In the genomic region with DNA sequence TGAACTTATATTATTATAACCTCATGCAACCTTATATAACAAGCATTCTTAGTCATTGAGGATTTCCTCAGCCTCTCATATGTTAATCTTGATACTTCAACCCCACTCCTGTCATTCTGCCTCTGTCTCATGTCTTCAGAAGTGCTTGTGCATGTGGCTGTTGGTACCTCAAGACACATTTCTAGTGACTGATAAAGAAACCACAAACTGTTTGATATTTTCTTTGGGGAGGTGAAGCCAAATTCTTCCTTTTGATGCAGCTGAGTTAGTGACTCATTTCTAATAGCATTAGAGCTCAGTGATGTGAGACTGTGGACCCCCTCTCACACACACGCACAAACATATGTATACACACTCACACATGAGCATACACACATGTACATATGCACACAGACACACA, we compare ENCODE assay signal across 32 mouse cellular contexts. TPM values are rescaled to one million over a fixed set of nuclear protein-coding genes. Genes with fewer than 3 reads are reported as not detected.
A peak's percentile ranks its signal among the peaks of the same experiment; 100 is the strongest.
DNase-seq lines count a peak whose midpoint lies in the region; ATAC-seq and TF ChIP-seq lines count a peak whose summit lies in the region.
"Had no signal": no experiment of that assay in that cellular context is flagged by ENCODE, and none has a peak within 500 bp of the region (broad histone marks: within the 10 kb centered on the region; RNA-seq: fewer than 3 reads in every experiment).

No protein-coding gene starts in this region.

- H3K9me3 ChIP-seq in liver, embryonic 11.5 days (ENCODE audit: control insufficient read depth, low read length), result no peaks in the 10 kb centered on the region
- no peaks in the 10 kb centered on the region for H3K9me3 ChIP-seq in liver, embryonic 13.5 days (replicated peaks)
- H3K9me3 ChIP-seq in midbrain, postnatal 0 days (ENCODE audit: low read length), result no peaks in the 10 kb centered on the region
- H3K9me3 ChIP-seq: forebrain, embryonic 15.5 days; heart, embryonic 12.5 days; hindbrain, embryonic 10.5 days; limb, embryonic 15.5 days; midbrain, embryonic 13.5 days had no signal

- H3K4me3 ChIP-seq in liver, embryonic 11.5 days (ENCODE audit: low read depth, low read length), result no peak overlapping the region
- no peak overlapping the region for H3K4me3 ChIP-seq in liver, embryonic 13.5 days (replicated peaks)
- H3K4me3 ChIP-seq in midbrain, postnatal 0 days (ENCODE audit: low read depth, low read length), result no peak overlapping the region
- H3K4me3 ChIP-seq: forebrain, embryonic 15.5 days; heart, embryonic 12.5 days; hindbrain, embryonic 10.5 days; left cerebral cortex, adult 2 months; limb, embryonic 15.5 days; midbrain, embryonic 13.5 days had no signal

- TF ChIP-seq CTCF in midbrain, postnatal 0 days (IDR thresholded peaks at IDR 0.05), result no peak

- 58% methylated on average over 1 of the region's 1 CpGs for WGBS in liver, embryonic 11.5 days
- 60% methylated on average over 1 of the region's 1 CpGs for WGBS in liver, embryonic 13.5 days (ENCODE audit: insufficient replicate concordance)
- WGBS in midbrain, postnatal 0 days, result 72% methylated on average over 1 of the region's 1 CpGs

- H3K9ac ChIP-seq in liver, embryonic 11.5 days (ENCODE audit: low read depth, low read length), result no peak overlapping the region
- H3K9ac ChIP-seq in liver, embryonic 13.5 days, result no peak overlapping the region
- H3K9ac ChIP-seq in midbrain, postnatal 0 days (replicated peaks; ENCODE audit: low read length, poor library complexity, severe bottlenecking), result no peak overlapping the region
- H3K9ac ChIP-seq: forebrain, embryonic 15.5 days; heart, embryonic 12.5 days; limb, embryonic 15.5 days; midbrain, embryonic 13.5 days had no signal

- H3K4me2 ChIP-seq in liver, embryonic 11.5 days, result no peak overlapping the region
- no peak overlapping the region for H3K4me2 ChIP-seq in liver, embryonic 13.5 days
- H3K4me2 ChIP-seq in midbrain, postnatal 0 days (ENCODE audit: low read depth, low read length, poor library complexity, severe bottlenecking), result no peak overlapping the region
- H3K4me2 ChIP-seq: forebrain, embryonic 15.5 days; heart, embryonic 12.5 days; limb, embryonic 15.5 days; midbrain, embryonic 13.5 days had no signal

- DNase-seq in liver, embryonic 11.5 days (ENCODE audit: low spot score), result no peak
- DNase-seq in liver, result no peak
- DNase-seq in liver, embryonic 13.5 days, result no peak
- no peak for DNase-seq in midbrain, postnatal 0 days (ENCODE audit: low spot score)
- no peak for DNase-seq in gastrocnemius, postnatal 10 days
- no peak for DNase-seq in left cerebral cortex, adult 18-20 months (ENCODE audit: low spot score in 2 of 2)
- DNase-seq: adrenal gland, postnatal 36 days; cerebellum, adult 11 months; cerebellum, postnatal 10 days; embryo, embryonic 11 days; gastrocnemius, postnatal 14 days; heart, adult 11 months; heart, postnatal 10 days; kidney, adult 18-20 months; layer of hippocampus, adult 9-11 months; left cerebral cortex, postnatal 4 days had no signal

- H3K4me1 ChIP-seq in liver, embryonic 11.5 days (replicated peaks; ENCODE audit: control insufficient read depth, insufficient read depth, low read length), result peaks cover 7% of the 10 kb centered on the region; the same call in 1 of the 2 replicates
- H3K4me1 ChIP-seq in liver, embryonic 13.5 days (replicated peaks), result peaks cover 28% of the 10 kb centered on the region
- H3K4me1 ChIP-seq in midbrain, postnatal 0 days (ENCODE audit: insufficient read depth, low read length), result no peaks in the 10 kb centered on the region
- H3K4me1 ChIP-seq: forebrain, embryonic 15.5 days; heart, embryonic 12.5 days; hindbrain, embryonic 10.5 days; limb, embryonic 15.5 days; midbrain, embryonic 13.5 days had no signal

- H3K27me3 ChIP-seq in liver, embryonic 11.5 days (replicated peaks; ENCODE audit: control insufficient read depth, insufficient read depth, low read length), result no peaks in the 10 kb centered on the region
- no peaks in the 10 kb centered on the region for H3K27me3 ChIP-seq in liver, embryonic 13.5 days
- no peaks in the 10 kb centered on the region; the same call in 1 of the 2 replicates for H3K27me3 ChIP-seq in midbrain, postnatal 0 days (ENCODE audit: insufficient read depth, low read length)
- H3K27me3 ChIP-seq: forebrain, embryonic 15.5 days; limb, embryonic 15.5 days; midbrain, embryonic 13.5 days had no signal

- no peaks in the 10 kb centered on the region for H3K36me3 ChIP-seq in liver, embryonic 11.5 days (ENCODE audit: control insufficient read depth, insufficient read depth, low read length)
- no peaks in the 10 kb centered on the region for H3K36me3 ChIP-seq in liver, embryonic 13.5 days
- H3K36me3 ChIP-seq in midbrain, postnatal 0 days (ENCODE audit: insufficient read depth, low read length), result no peaks in the 10 kb centered on the region
- H3K36me3 ChIP-seq: forebrain, embryonic 15.5 days; heart, embryonic 12.5 days; hindbrain, embryonic 10.5 days; limb, embryonic 15.5 days; midbrain, embryonic 13.5 days had no signal

- ATAC-seq in liver, embryonic 11.5 days (replicated peaks; ENCODE audit: low FRiP score), result peak; percentile 64
- peak; percentile 83 for ATAC-seq in activated CD4-positive, CD25-positive, alpha-beta regulatory T cell, adult 4 months
- peak; percentile 57; the same call in 1 of the 2 replicates for ATAC-seq in liver, embryonic 13.5 days (ENCODE audit: low read depth)
- ATAC-seq in megakaryocyte-erythroid progenitor cell, adult 5-6 weeks (replicated peaks; ENCODE audit: low FRiP score, low TSS enrichment, poor library complexity, severe bottlenecking), result peak; percentile 83
- no peak for ATAC-seq in midbrain, postnatal 0 days (ENCODE audit: low FRiP score)
- ATAC-seq: forebrain, embryonic 15.5 days; hindbrain, embryonic 16.5 days; lung, postnatal 0 days; midbrain, embryonic 13.5 days had no signal

- H3K27ac ChIP-seq in liver, embryonic 11.5 days (ENCODE audit: low read depth, low read length), result no peak overlapping the region
- H3K27ac ChIP-seq in liver, embryonic 13.5 days, result no peak overlapping the region
- H3K27ac ChIP-seq in midbrain, postnatal 0 days (ENCODE audit: low read depth, low read length), result no peak overlapping the region
- H3K27ac ChIP-seq: forebrain, embryonic 15.5 days; hindbrain, embryonic 10.5 days; left cerebral cortex, adult 2 months; limb, embryonic 15.5 days; macrophage; midbrain, embryonic 13.5 days; stomach, postnatal 0 days had no signal

RNA-seq across cellular contexts. Expression of a gene that starts 17.8 kb away (rescaled TPM):
- not detected in 2 replicates for polyA plus RNA-seq in liver, embryonic 11.5 days (2014; fragmentation: Nextera tagmentation; extraction: Ambion mirVana)
- polyA plus RNA-seq in activated CD4-positive, CD25-positive, alpha-beta regulatory T cell, adult 4 months (2017; shearing (Covaris generic)), result 1 to 10 TPM; 1.1 to 2.1 TPM
- not detected in 2 replicates for polyA plus RNA-seq in liver, embryonic 13.5 days (2015; fragmentation: Nextera tagmentation; extraction: Ambion mirVana)
- total RNA-seq in megakaryocyte-erythroid progenitor cell, adult 5-6 weeks (2014; fragmentation: Nextera tagmentation), result not detected in 2 replicates
- not detected in 2 replicates for total RNA-seq in megakaryocyte-erythroid progenitor cell, adult 5-6 weeks (2017)
- total RNA-seq in midbrain, postnatal 0 days (2014; rRNA removed), result 0.82 TPM in 1 of 2 replicates, not detected in the other
- 1.2 and 1.4 TPM in 2 replicates for polyA plus RNA-seq in midbrain, postnatal 0 days (2015; fragmentation: Nextera tagmentation; extraction: Ambion mirVana)
- not detected for total RNA-seq in gastrocnemius, postnatal 10 days (2021)
- not detected for total RNA-seq in left cerebral cortex, adult 18-20 months (2021)
- total RNA-seq: adrenal gland, adult 18-20 months; adrenal gland, postnatal 36 days; gastrocnemius, postnatal 14 days; heart, postnatal 10 days; left cerebral cortex, postnatal 4 days had no signal
- polyA plus RNA-seq: embryonic facial prominence, embryonic 14.5 days; heart, embryonic 12.5 days; kidney, embryonic 16.5 days; limb, embryonic 15.5 days; lung, postnatal 0 days; macrophage; small intestine, adult 2 months had no signal

RNA-seq across cellular contexts. Expression of a gene that starts 26.7 kb away (rescaled TPM):
- polyA plus RNA-seq in liver, embryonic 11.5 days (2014; fragmentation: Nextera tagmentation; extraction: Ambion mirVana), result 5.4 and 6.4 TPM in 2 replicates
- 1 to 10 TPM; 9.0 to 9.9 TPM for polyA plus RNA-seq in activated CD4-positive, CD25-positive, alpha-beta regulatory T cell, adult 4 months (2017; shearing (Covaris generic))
- 1.0 and 1.1 TPM in 2 replicates for polyA plus RNA-seq in liver, embryonic 13.5 days (2015; fragmentation: Nextera tagmentation; extraction: Ambion mirVana)
- total RNA-seq in megakaryocyte-erythroid progenitor cell, adult 5-6 weeks (2014; fragmentation: Nextera tagmentation), result not detected in 2 replicates
- not detected in 2 replicates for total RNA-seq in megakaryocyte-erythroid progenitor cell, adult 5-6 weeks (2017)
- 2.2 and 3.8 TPM in 2 replicates for total RNA-seq in midbrain, postnatal 0 days (2014; rRNA removed)
- polyA plus RNA-seq in midbrain, postnatal 0 days (2015; fragmentation: Nextera tagmentation; extraction: Ambion mirVana), result 3.6 and 4.5 TPM in 2 replicates
- under 1 TPM; 0.42 to 0.95 TPM for total RNA-seq in gastrocnemius, postnatal 10 days (2021)
- total RNA-seq in left cerebral cortex, adult 18-20 months (2021), result under 1 TPM; 0.37 to 0.52 TPM

RNA-seq across cellular contexts. Expression of a gene that starts 44.2 kb away (rescaled TPM):
- 4.5 and 5.0 TPM in 2 replicates for polyA plus RNA-seq in liver, embryonic 11.5 days (2014; fragmentation: Nextera tagmentation; extraction: Ambion mirVana)
- polyA plus RNA-seq in activated CD4-positive, CD25-positive, alpha-beta regulatory T cell, adult 4 months (2017; shearing (Covaris generic)), result 1 to 10 TPM; 3.5 to 4.2 TPM
- 0.55 and 0.87 TPM in 2 replicates for polyA plus RNA-seq in liver, embryonic 13.5 days (2015; fragmentation: Nextera tagmentation; extraction: Ambion mirVana)
- total RNA-seq in megakaryocyte-erythroid progenitor cell, adult 5-6 weeks (2014; fragmentation: Nextera tagmentation), result not detected in 2 replicates
- 0.08 TPM in 1 of 2 replicates, not detected in the other for total RNA-seq in megakaryocyte-erythroid progenitor cell, adult 5-6 weeks (2017)
- total RNA-seq in midbrain, postnatal 0 days (2014; rRNA removed), result 186 and 206 TPM in 2 replicates
- polyA plus RNA-seq in midbrain, postnatal 0 days (2015; fragmentation: Nextera tagmentation; extraction: Ambion mirVana), result 408 and 417 TPM in 2 replicates
- 1 to 10 TPM; 4.2 to 4.6 TPM for total RNA-seq in gastrocnemius, postnatal 10 days (2021)
- 100 to 1,000 TPM; 543 to 577 TPM for total RNA-seq in left cerebral cortex, adult 18-20 months (2021)

RNA-seq across cellular contexts. Expression of a gene that starts 53.5 kb away (rescaled TPM):
- polyA plus RNA-seq in liver, embryonic 11.5 days (2014; fragmentation: Nextera tagmentation; extraction: Ambion mirVana), result 2.1 and 2.2 TPM in 2 replicates
- 100 to 1,000 TPM; 205 to 208 TPM for polyA plus RNA-seq in activated CD4-positive, CD25-positive, alpha-beta regulatory T cell, adult 4 months (2017; shearing (Covaris generic))
- polyA plus RNA-seq in liver, embryonic 13.5 days (2015; fragmentation: Nextera tagmentation; extraction: Ambion mirVana), result 0.97 and 1.6 TPM in 2 replicates
- 20.4 and 33.4 TPM in 2 replicates for total RNA-seq in megakaryocyte-erythroid progenitor cell, adult 5-6 weeks (2014; fragmentation: Nextera tagmentation)
- 0.65 and 1.8 TPM in 2 replicates for total RNA-seq in megakaryocyte-erythroid progenitor cell, adult 5-6 weeks (2017)
- 0.27 and 1.0 TPM in 2 replicates for total RNA-seq in midbrain, postnatal 0 days (2014; rRNA removed)
- polyA plus RNA-seq in midbrain, postnatal 0 days (2015; fragmentation: Nextera tagmentation; extraction: Ambion mirVana), result 1.9 and 2.3 TPM in 2 replicates
- total RNA-seq in gastrocnemius, postnatal 10 days (2021), result under 1 TPM; 0.52 to 0.79 TPM
- total RNA-seq in left cerebral cortex, adult 18-20 months (2021), result 1 to 10 TPM; 1.2 to 1.8 TPM

Comparison
In these comparisons a context has a peak if more than half of its experiments do, and no peak if none do; other contexts are left out.
1. RNA of a gene that starts 44.2 kb away (total RNA-seq): 543 to 577 TPM in left cerebral cortex, adult 18-20 months and 186 to 206 TPM in midbrain, postnatal 0 days; 4.2 to 4.6 TPM in gastrocnemius, postnatal 10 days and 0.08 TPM in megakaryocyte-erythroid progenitor cell, adult 5-6 weeks; every median in the first group is over 10 times any median in the second.